Mouse (Mus musculus) liver, adult 2 months (tissue): Measurements from ENCODE around the gene 1110051M20Rik. TPM values are rescaled to one million over a fixed set of nuclear protein-coding genes. Genes with fewer than 3 reads are reported as not detected.
A peak's percentile ranks its signal among the peaks of the same experiment; 100 is the strongest.

ENCODE experiments used
- DNase-seq: peaks from one replicate; pipeline ENCODE4 v3.0.0-alpha.2; 2011; ENCODE audit warnings: low read depth, low spot score; ENCODE audit errors: extremely low read depth
- H3K27ac ChIP-seq: fragments of 200-500 bp; replicated peaks from 2 replicates; pipeline ENCODE4 v1.5.1; 2012; ENCODE audit warnings: low read depth, mild to moderate bottlenecking, control low read depth, inconsistent platforms, low read length; ENCODE audit not compliant: insufficient read depth
- H3K27me3 ChIP-seq: fragments of 200-500 bp; 2 replicates; pipeline ENCODE4 v1.6.1; 2012; ENCODE audit warnings: mild to moderate bottlenecking, moderate library complexity, low read length, inconsistent platforms; ENCODE audit not compliant: control insufficient read depth, insufficient read depth
- H3K36me3 ChIP-seq: fragments of 200-500 bp; 2 replicates; pipeline ENCODE4 v1.6.1; 2012; ENCODE audit warnings: low read length, inconsistent platforms; ENCODE audit not compliant: control insufficient read depth, insufficient read depth
- H3K4me1 ChIP-seq: fragments of 200-500 bp; 2 replicates; pipeline ENCODE4 v1.6.1; 2011; ENCODE audit warnings: low read length; ENCODE audit not compliant: control insufficient read depth, insufficient read depth
- H3K4me3 ChIP-seq: fragments of 200-500 bp; 2 replicates; pipeline ENCODE4 v1.5.1; 2011; ENCODE audit warnings: low read depth, mild to moderate bottlenecking, control low read depth, low read length, moderate library complexity; ENCODE audit not compliant: insufficient read depth
- H3K79me2 ChIP-seq: fragments of 200-500 bp; 2 replicates; pipeline ENCODE4 v1.6.1; 2012; ENCODE audit warnings: inconsistent platforms, mild to moderate bottlenecking, low read length, moderate library complexity; ENCODE audit not compliant: control insufficient read depth, insufficient read depth
- H3K9ac ChIP-seq: fragments of 200-500 bp; 2 replicates; pipeline ENCODE4 v1.6.1; 2012; ENCODE audit warnings: low read depth, mild to moderate bottlenecking, control low read depth, inconsistent platforms, low read length
- CTCF ChIP-seq: fragments of 200-500 bp; IDR thresholded peaks from 2 replicates; pipeline ENCODE4 v1.5.1; 2011; ENCODE audit warnings: low read depth, low read length, control low read depth
- POLR2A ChIP-seq: fragments of 200-500 bp; IDR thresholded peaks from 2 replicates; pipeline ENCODE4 v1.6.1; 2011; ENCODE audit warnings: low read length, control low read depth; ENCODE audit not compliant: insufficient read depth; ENCODE audit errors: extremely low read depth
- WGBS: fragments of 180-500 bp; shearing (Covaris S2); methylation state at CpG from one replicate; pipeline ENCODE4 v1.1.7; 2018; 5-methylcytosine and 5-hydroxymethylcytosine counted together
- polyA plus RNA-seq: library from polyadenylated mRNA; depleted of rRNA; stranded (reverse); fragments of >200 nt; gene quantifications from 2 replicates; pipeline ENCODE4 v1.2.3, GENCODE M21; 2012
- total RNA-seq: library from RNA; depleted of rRNA; stranded (reverse); fragments of >200 nt; gene quantifications from 2 replicates; pipeline ENCODE4 v1.2.3, GENCODE M21; 2014

The 1110051M20Rik gene
- total and polyA plus RNA-seq, 2 experiments = 2.8 to 3.6 TPM

DNA sequence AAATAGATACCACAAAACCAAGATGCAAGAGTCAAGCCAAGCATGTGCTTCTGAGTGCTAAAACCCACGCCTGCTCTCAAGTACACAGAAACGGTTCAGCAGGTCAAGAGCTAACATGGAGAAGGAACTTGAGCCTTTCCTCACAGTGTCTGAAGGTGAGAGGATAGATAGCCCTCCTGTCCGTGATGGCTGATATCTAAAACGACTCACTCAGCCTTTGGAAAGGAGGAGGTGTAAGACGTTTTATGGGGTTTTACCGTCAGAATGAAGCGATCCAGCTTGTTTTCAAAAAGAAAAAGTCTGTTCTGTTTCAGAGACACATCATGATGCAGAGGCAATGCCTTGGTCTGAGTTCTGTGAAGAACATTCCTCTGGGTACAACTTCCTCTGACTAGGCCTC lies 130.3 kb downstream of the 1110051M20Rik start:
- Histone ChIP-seq H3K36me3 (no peaks in the 10 kb centered on the region), H3K9ac (no peak overlapping the region), H3K4me1 (no peaks in the 10 kb centered on the region), H3K27ac (no peak overlapping the region), H3K79me2 (no peaks in the 10 kb centered on the region), H3K4me3 (no peak overlapping the region), H3K27me3 (no peaks in the 10 kb centered on the region)
- no peak for DNase-seq
- 89% methylated on average over 7 of the region's 7 CpGs for WGBS
- TF ChIP-seq POLR2A (no peak), CTCF (no peak)

DNA sequence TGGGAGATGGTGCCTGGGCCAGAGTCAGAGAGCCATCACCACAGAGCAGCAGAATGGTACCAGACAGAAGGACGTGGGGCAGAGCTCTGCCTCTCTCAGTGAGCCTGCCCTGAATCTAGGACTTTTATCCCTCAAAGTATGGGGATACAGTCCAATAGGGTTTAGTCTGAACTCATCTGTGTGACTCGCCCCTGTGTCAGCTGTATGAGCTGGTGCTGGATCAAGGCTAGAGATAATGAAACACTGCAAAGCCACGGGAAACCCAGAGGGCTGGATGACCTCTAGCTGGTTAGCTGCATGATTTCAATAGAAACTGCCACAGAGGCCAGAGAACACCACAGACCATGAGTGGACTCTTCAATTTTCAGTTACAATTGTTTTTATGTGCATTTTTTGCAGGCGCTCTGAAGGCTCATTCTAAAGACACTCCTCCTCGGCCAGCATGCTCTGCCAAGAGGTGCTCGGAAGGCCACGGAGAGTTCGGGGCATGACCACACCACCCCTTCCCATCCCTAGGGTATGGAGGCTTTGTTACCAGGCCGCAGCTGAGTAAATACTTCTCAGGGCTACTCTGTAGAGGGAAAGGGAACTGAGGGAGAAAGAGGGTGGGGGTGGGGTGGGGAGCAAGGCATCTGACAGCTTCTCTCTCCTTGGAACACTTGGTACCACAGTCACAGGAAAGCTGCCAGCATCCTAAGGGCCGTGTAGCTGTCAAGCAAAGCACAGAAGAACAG lies 131.8 kb downstream of the 1110051M20Rik start:
- no peaks in the 10 kb centered on the region for H3K36me3 ChIP-seq
- H3K9ac ChIP-seq = no peak overlapping the region
- DNase-seq = peak; percentile 17
- TF ChIP-seq POLR2A = no peak
- no peak for TF ChIP-seq CTCF
- H3K79me2 ChIP-seq = no peaks in the 10 kb centered on the region
- H3K27ac ChIP-seq = no peak overlapping the region
- no peak overlapping the region for H3K4me3 ChIP-seq
- H3K4me1 ChIP-seq = no peaks in the 10 kb centered on the region
- H3K27me3 ChIP-seq = no peaks in the 10 kb centered on the region
- WGBS = 71% methylated on average over 10 of the region's 10 CpGs

DNA sequence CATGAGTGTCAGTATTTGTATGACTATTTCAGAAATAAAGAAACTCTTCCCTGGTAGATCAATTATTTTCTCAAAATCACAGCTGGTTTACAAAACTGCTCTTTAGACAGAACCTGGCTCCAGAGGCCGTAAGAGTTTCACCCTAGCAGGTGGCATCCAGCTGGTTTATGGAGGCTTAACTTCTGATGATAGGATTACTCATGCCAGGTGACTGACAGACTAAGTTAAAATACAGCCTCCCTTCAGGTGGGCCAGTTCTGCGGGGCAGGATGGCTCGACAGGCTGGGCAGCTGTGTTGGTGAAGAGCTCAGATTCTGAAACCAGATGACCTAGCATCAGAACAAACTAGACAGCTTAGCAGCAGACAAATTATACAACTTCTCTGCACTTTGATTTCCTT lies 135.0 kb downstream of the 1110051M20Rik start:
- no peak for TF ChIP-seq POLR2A
- 88% methylated on average over 3 of the region's 3 CpGs for WGBS
- no peaks in the 10 kb centered on the region for H3K79me2 ChIP-seq
- no peaks in the 10 kb centered on the region for H3K4me1 ChIP-seq
- no peak overlapping the region for H3K4me3 ChIP-seq
- no peak for DNase-seq
- H3K27ac ChIP-seq = no peak overlapping the region
- no peak overlapping the region for H3K9ac ChIP-seq
- H3K36me3 ChIP-seq = no peaks in the 10 kb centered on the region
- no peaks in the 10 kb centered on the region for H3K27me3 ChIP-seq

DNA sequence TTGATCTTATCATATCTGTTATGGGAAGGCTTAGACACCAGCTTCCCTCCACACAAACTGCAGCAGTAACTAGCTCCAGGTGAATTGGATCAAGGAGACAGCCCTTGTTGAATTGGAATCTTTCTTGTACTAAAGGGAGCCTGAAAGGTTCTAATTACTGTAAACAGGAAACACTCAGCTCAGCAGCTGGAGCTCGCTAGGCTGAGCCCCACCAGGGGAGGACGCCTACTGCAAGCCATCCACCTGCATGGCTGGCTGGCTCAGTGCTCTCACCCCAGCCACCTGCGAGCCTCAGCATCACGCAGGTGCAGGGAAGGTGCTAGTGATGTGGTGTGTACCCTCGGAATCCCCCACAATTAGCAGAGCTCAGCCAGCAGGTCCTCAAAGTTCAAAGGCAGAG lies 135.8 kb downstream of the 1110051M20Rik start:
- no peaks in the 10 kb centered on the region for H3K4me1 ChIP-seq
- TF ChIP-seq POLR2A = no peak
- no peak for TF ChIP-seq CTCF
- H3K36me3 ChIP-seq = no peaks in the 10 kb centered on the region
- 71% methylated on average over 5 of the region's 5 CpGs for WGBS
- H3K27ac ChIP-seq = no peak overlapping the region
- no peak overlapping the region for H3K9ac ChIP-seq
- no peak for DNase-seq
- H3K79me2 ChIP-seq = no peaks in the 10 kb centered on the region
- H3K4me3 ChIP-seq = no peak overlapping the region
- no peaks in the 10 kb centered on the region for H3K27me3 ChIP-seq

DNA sequence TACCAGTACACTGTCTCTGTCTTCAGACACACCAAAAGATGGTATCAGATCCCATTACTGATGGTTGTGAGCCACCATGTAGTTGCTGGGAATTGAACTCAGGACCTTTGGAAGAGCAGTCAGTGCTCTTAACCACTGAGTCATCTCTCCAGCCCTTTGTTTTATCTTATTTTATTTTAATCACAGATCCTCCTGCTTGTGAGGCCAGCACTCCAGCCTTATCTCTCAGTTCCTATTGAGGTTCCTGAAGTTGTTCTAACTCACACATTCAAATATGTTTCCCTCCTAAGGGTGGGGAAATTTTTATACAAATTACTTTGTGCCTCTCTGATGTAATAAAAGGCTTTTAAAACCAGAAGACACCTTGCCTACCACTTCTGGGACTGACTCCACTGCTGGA lies 137.9 kb downstream of the 1110051M20Rik start:
- no peak for DNase-seq
- TF ChIP-seq CTCF = no peak
- TF ChIP-seq POLR2A = no peak

DNA sequence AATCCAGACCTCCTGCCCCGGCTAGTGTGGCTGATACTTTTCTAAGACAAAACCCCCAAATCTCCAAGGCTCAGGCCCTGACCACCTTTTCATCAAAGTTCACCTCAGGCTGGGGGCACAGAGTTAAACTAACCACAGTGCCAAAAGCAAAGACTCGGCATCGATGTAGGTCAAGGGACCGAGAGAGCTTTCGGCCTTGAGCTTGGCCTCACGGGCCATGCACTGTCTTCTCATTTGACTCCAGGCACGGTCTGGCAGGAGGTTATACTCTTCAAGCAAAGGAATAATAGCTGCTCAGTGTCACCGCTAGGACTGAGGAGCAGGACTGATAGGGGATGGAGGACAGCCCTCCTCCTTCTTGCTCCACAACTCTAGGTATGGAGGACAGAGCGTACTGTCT lies 138.6 kb downstream of the 1110051M20Rik start:
- Histone ChIP-seq H3K79me2 (no peaks in the 10 kb centered on the region), H3K27ac (no peak overlapping the region), H3K9ac (no peak overlapping the region), H3K27me3 (no peaks in the 10 kb centered on the region), H3K36me3 (no peaks in the 10 kb centered on the region), H3K4me1 (no peaks in the 10 kb centered on the region), H3K4me3 (no peak overlapping the region)
- 95% methylated on average over 9 of the region's 9 CpGs for WGBS
- DNase-seq = no peak
- no peak for TF ChIP-seq POLR2A
- TF ChIP-seq CTCF = no peak

More for the DNA sequence above, 137.9 kb downstream of the 1110051M20Rik start:
- no peaks in the 10 kb centered on the region for H3K27me3 ChIP-seq
- H3K79me2 ChIP-seq = no peaks in the 10 kb centered on the region
- H3K27ac ChIP-seq = no peak overlapping the region
- H3K36me3 ChIP-seq = no peaks in the 10 kb centered on the region
- H3K9ac ChIP-seq = no peak overlapping the region
- H3K4me3 ChIP-seq = no peak overlapping the region
- H3K4me1 ChIP-seq = no peaks in the 10 kb centered on the region
